Mouse (Mus musculus): ENCODE results near the gene Pias4.

The Pias4 gene

DNA sequence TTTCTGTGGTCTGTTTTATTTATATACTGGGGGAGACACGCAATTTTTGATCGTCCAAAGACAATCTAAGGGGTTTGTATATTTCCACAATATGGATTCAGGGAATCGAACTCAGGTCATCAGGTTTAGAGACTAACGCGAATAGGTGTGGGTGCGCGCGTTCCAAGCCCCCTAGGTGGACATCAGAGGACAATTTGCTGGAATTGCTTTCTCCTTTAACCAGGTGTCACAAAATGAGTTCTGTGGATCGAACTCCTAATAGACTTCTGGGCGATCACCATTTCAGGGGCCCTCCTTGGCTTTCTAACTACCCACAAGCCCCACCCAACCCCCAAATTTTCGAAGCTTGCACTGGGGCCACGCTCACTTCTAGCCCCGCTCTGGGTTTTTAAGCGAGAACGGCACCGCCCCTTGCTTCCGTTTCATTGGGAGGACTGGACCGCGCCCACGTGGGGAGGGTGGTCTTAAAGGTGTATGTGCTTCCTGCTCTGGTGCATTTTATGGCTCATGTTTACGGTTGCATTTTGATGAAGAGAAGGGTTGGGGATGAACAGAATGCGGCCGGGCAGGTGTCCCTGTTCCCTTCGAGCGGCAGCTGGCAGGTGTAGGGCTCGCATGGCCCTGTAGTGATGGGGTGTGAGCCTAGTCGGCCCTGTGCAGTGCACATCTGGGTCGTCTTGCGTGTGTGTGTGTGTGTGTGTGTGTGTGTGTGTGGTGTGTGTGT lies 960 bp upstream of the Pias4 start:
- DNase-seq: peak; percentile 86

DNA sequence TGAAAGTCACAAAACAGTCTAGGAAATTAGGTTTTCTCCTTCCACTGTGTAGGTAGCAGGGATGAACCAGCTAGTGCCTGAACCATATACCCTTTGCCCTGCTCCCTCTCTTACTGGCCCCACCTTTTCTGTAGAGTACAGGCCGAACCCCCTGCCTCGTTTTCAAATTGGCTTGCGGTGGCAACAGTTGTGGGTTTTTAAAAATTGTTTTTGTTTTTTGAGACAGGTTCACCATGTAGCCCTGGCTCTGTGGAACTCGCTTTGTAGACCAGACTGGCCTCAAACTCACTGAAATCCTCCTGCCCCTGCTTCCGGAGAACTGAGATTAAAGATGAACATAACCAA lies 336 bp upstream of the Pias4 start:
- DNase-seq: no peak

GRCm38 (mm10) chr10:81165118-81165517 lies 2.6 kb downstream of the Pias4 start:
- peak; percentile 81 for DNase-seq

GRCm38 (mm10) chr10:81162318-81162652 lies 5.4 kb downstream of the Pias4 start:
- no peak for DNase-seq

- no peak for DNase-seq
These were observed 6.0 kb downstream of the Pias4 start for GRCm38 (mm10) chr10:81161602-81162317.

DNA sequence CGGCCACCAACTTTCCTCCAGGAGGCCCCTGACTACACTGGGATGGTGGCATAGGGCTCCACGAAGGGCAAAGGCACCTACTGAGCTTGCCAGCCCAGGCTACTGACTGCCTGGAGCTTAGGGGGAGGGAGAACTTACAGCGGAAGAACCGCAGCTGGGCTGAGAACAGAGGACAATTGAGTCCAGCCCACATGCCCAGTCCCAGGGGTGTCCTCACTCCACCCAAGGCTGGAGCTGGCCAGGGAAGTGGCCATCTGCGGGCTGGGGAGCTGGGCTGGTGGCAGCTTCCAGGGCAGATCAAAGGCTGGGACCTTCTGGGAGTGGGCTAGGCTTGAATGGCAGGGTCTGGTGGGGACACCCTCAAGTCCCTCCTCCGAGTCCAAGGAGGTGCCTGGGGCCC lies 13.0 kb downstream of the Pias4 start:
- DNase-seq: no peak

DNA sequence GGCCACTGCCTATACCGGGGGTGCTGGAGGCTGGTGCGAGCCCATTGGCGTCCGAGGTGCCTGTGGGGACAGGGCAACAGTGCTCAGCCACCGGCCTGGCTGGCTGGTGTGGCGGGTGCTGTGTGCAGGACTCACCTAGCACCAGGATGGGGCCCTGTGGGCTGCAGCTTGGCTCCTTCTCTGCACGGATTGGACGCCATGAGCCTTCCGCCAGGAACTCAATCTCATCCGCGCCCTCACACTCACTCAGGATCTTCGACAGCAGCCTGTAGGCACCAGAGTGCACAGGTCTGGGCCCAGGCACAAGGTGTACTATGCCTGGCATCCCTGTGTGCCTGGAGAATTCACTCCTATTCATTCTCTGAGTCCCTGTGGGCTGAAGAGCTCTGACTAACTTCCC lies 13.4 kb downstream of the Pias4 start:
- no peak for DNase-seq

DNA sequence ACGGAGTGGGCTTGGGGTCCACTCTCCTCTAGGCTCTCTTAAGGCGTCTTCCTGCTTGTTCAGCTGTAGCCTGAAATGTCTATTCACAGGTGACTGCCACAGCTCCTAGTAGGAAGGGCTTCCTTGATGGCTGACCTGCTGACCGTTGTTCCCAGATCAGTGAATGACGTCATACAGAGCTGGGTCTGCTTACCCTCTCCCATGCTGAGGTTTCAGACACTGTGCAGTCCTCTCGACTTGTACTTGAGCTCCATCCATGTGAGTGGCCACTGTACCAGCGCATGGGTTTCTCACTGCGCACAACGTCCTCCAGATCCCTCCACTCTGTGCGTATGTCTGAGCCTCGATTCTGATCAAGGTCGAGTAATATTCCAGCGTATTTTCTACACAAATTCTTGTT lies 15.1 kb downstream of the Pias4 start:
- no peak for DNase-seq

- no peak for DNase-seq
These were observed 16.5 kb downstream of the Pias4 start for GRCm38 (mm10) chr10:81151261-81151660.

DNA sequence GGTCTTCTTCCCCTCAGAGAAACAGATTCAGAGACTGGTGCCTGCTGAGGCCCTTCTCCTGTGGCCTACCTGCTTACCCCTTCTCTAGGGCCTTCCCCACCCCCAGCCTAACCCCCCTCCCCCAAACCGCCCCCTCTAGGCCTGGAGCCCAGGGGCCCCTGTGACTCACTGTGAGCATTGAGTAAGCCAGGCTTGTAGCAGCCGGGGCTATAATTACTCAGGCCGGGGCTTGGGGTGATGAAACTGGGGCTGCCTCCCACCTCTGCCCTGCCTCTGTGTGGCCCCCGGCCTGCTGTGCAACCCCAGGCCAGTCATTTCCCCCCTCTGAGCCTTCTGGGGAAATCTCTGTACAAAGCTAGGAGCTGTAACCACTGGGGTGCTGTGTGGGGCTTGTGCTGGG lies 21.4 kb downstream of the Pias4 start:
- DNase-seq: no peak

DNA sequence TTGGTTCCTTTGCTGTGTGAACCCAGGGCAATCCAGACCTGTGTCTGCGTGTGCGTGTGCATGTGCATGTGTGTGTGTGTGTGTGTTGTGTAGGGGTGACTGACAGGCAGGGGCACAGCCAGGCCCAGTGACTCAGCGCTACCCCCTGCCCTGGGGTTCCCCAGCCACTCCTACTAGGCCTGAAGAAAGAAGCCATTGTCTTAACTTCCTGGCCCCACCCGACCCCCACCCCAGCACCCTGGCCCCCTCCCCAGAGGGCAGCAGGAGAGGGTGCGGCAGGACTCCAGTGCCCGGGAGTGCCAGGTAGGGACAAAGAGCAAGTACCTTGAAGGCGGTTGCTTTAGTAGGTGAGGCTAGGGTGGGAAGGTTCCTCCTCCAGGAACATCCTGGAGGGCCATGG lies 21.9 kb downstream of the Pias4 start:
- no peak for DNase-seq

- no peak for DNase-seq
These were observed 22.4 kb downstream of the Pias4 start for GRCm38 (mm10) chr10:81145307-81145706.

- DNase-seq: no peak
These were observed 23.1 kb downstream of the Pias4 start for GRCm38 (mm10) chr10:81144667-81145066.

DNA sequence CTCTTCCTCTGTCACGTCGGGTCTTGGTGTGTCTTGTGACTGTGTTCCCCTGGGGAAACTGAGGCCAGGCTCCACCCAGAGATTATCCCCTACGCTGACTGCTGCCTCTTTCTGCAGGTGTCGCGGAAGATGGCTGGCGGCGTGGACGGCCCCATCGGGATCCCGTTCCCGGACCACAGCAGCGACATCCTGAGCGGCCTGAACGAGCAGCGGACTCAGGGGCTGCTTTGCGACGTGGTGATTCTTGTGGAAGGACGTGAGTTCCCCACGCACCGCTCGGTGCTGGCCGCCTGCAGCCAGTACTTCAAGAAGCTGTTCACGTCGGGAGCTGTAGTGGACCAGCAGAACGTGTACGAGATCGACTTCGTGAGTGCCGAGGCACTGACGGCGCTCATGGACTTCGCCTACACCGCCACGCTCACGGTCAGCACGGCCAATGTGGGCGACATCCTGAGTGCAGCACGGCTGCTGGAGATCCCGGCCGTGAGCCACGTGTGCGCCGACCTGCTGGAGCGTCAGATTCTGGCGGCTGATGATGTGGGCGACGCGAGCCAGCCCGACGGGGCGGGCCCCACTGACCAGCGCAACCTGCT lies 23.8 kb downstream of the Pias4 start:
- DNase-seq: no peak

GRCm38 (mm10) chr10:81143157-81143633 lies 24.5 kb downstream of the Pias4 start:
- DNase-seq: peak; percentile 82

- peak; percentile 74 for DNase-seq
These were observed 25.2 kb downstream of the Pias4 start for GRCm38 (mm10) chr10:81142551-81142981.

GRCm38 (mm10) chr10:81141455-81142210 lies 26.1 kb downstream of the Pias4 start:
- peak; percentile 66 for DNase-seq

- peak; percentile 66 for DNase-seq
These were observed 26.8 kb downstream of the Pias4 start for GRCm38 (mm10) chr10:81140717-81141454.

DNA sequence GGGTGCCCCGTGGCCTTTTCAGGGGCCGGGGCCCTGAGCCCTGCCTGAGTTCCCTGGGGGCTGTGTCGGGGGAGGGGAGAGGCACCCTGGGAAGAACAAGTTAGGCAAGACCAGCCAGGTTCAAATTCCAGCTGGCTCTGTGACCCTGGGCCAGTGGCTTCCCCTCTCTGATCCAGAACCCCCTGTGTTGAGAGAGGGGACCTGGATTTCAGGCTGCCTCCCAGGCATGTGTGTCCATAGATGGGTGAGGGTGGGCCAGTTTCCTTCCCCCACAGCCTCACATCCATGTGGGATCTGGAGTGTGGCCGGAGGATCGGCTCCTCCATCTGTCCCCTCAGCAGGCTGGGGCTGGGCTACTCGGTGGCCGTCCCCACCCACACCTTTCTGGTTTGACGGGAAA lies 27.7 kb downstream of the Pias4 start:
- peak; percentile 77 for DNase-seq

- DNase-seq: peak; percentile 72
These were observed 28.2 kb downstream of the Pias4 start for GRCm38 (mm10) chr10:81139529-81139846.

DNA sequence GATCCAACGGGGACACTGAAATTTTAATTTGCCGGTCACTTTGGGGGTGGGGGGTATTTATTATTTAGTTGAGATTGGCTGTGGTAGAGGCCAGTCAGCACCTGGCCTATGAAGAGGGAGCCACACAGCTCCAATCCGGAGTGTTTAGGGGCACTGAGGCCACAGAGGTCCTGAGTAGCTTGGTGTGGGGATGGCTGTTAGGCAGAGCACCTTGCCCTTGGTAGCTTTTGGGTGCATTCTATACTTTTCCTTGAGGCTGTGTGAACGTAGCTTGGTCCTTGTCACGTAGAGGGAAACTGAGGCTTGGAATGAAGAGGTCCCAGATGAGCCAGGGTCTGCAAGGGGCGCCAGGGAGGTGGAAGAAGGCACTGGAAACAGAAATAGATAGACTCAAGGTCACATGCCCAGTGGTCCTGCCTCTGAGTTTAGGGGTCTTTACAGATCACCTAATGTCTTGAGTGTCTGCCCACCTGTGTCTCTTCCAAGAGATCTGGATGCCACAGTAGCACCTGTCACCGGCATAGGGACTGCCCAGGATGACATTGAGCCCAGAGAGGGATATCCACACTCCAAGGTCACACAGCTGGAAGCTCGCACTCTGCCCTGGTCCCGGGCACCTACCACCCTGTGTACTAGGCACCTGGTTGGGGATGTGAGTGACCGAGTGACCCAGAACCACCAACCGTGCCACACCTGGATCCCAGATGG lies 28.7 kb downstream of the Pias4 start:
- peak; percentile 68 for DNase-seq

DNA sequence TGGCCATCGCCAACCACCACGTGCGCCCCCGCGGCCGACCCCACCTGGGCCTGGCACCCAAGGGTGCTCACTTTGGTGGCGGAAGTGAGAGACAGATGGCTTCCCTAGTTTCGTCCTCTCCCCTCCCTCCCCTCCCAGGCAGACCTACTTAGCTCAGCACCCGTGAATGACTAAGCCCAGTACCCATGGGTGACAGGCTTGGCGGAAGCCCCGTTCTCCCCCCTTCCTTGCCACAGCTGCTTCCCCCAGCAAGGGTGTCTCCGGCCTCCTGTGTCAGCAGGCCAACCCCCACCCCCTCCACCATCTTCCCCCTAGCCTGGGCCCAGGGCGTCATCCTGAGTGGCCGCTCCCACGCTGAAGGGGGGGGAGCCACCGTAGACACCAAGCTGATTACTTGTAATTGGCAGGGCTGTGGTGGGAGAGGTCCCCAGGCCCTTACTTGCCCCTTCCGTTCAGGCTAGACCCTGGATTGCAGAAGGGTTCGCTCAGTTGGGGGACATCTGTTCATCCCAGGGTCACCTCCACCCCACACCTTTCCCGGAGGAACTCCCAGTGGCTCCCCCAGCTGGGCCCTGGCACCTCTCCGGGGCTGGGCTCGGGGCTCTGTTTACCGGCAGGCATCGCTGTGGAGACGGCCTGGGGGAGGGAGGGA lies 29.5 kb downstream of the Pias4 start:
- DNase-seq: peak; percentile 84

Measured in cerebellum, adult 9-10 months (tissue).